In the genomic region with DNA sequence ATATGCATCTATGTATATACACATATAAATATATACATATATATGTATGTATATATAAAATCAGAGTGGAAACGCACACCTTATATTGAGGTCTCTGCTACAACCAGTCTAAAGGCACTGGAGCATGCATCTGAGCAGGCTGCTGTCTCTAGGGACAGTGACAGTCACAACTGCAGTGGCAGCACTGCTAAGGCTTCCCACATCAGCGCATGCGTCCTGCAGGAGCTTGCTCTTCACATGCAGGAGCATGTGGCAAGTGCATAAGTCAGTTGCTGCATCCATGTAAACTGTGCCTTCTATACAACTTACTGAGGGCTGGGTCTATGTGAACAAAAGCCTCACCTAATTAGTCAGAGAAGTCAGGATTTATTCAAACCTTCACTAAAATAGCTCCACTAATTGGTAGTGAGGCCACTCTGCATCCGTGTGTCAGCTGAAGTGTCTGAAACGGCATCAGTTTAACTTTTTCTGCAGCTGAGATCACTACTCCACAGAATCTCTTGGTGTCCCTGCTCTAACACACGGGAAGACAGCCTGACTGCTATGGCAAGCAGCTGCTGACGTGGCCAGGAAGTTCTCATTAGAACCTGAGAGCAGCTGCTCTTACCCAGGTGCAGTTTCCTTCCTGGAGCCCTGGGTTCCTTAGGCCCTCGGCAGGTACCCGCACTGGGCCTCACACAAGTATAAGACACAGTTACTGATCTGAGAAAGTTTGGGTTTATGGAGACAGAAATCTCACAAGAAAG, we compare ENCODE assay signal across 10 mouse cellular contexts.
A peak's percentile ranks its signal among the peaks of the same experiment; 100 is the strongest.
DNase-seq lines count a peak whose midpoint lies in the region; ATAC-seq and TF ChIP-seq lines count a peak whose summit lies in the region.
"Had no signal": no experiment of that assay in that cellular context is flagged by ENCODE, and none has a peak within 500 bp of the region (broad histone marks: within the 10 kb centered on the region; RNA-seq: fewer than 3 reads in every experiment).

No protein-coding gene starts in this region.

- H3K4me1 ChIP-seq in hindbrain, embryonic 10.5 days (replicated peaks), result peaks cover 16% of the 10 kb centered on the region
- peaks cover 11% of the 10 kb centered on the region for H3K4me1 ChIP-seq in hindbrain, embryonic 13.5 days (replicated peaks)
- H3K4me1 ChIP-seq: liver, embryonic 13.5 days had no signal

- H3K27me3 ChIP-seq in hindbrain, embryonic 10.5 days (ENCODE audit: insufficient read depth, poor library complexity, severe bottlenecking), result no peaks in the 10 kb centered on the region
- H3K27me3 ChIP-seq in hindbrain, embryonic 13.5 days, result no peaks in the 10 kb centered on the region
- H3K27me3 ChIP-seq: liver, embryonic 13.5 days had no signal

- H3K36me3 ChIP-seq in hindbrain, embryonic 10.5 days, result no peaks in the 10 kb centered on the region
- H3K36me3 ChIP-seq in hindbrain, embryonic 13.5 days, result no peaks in the 10 kb centered on the region
- H3K36me3 ChIP-seq: liver, embryonic 13.5 days had no signal

- H3K4me2 ChIP-seq in hindbrain, embryonic 13.5 days, result no peak overlapping the region
- H3K4me2 ChIP-seq: liver, embryonic 13.5 days had no signal

- 0 out of 2 replicates have a peak overlapping the region, but pooled peaks have one; percentile 29 for H3K27ac ChIP-seq in hindbrain, embryonic 10.5 days
- H3K27ac ChIP-seq in hindbrain, embryonic 13.5 days, result no peak overlapping the region
- H3K27ac ChIP-seq in gastrocnemius, adult 2 months, result no peak overlapping the region
- H3K27ac ChIP-seq: liver, embryonic 13.5 days had no signal

- H3K9me3 ChIP-seq in hindbrain, embryonic 10.5 days, result no peaks in the 10 kb centered on the region
- H3K9me3 ChIP-seq in hindbrain, embryonic 13.5 days, result no peaks in the 10 kb centered on the region
- H3K9me3 ChIP-seq: liver, embryonic 13.5 days had no signal

- TF ChIP-seq CTCF in gastrocnemius, adult 2 months (IDR thresholded peaks at IDR 0.05), result no peak

- intact Hi-C loops in gastrocnemius, adult 2 months (cut with DNase I), result no loop called here

- no peak overlapping the region for H3K9ac ChIP-seq in hindbrain, embryonic 13.5 days
- H3K9ac ChIP-seq: liver, embryonic 13.5 days had no signal

- WGBS in hindbrain, embryonic 10.5 days, result 66% methylated on average over 9 of the region's 9 CpGs
- 65% methylated on average over 9 of the region's 9 CpGs for WGBS in hindbrain, embryonic 13.5 days

- no peak overlapping the region for H3K4me3 ChIP-seq in hindbrain, embryonic 10.5 days
- H3K4me3 ChIP-seq in hindbrain, embryonic 13.5 days, result no peak overlapping the region
- H3K4me3 ChIP-seq in gastrocnemius, adult 2 months, result no peak overlapping the region
- H3K4me3 ChIP-seq: liver, embryonic 13.5 days had no signal

- no peak for ATAC-seq in hindbrain, embryonic 13.5 days (ENCODE audit: low FRiP score)

- DNase-seq in hindbrain, embryonic 10.5 days (ENCODE audit: low spot score), result no peak
- DNase-seq in testis, postnatal 10 days (ENCODE audit: low spot score), result peak; percentile 30
- no peak for DNase-seq in testis, postnatal 14 days (ENCODE audit: low spot score)
- DNase-seq in retina, embryonic 14.5 days (ENCODE audit: low spot score), result peak; percentile 62
- DNase-seq in thymus, postnatal 4 days, result peak; percentile 76
- no peak for DNase-seq in gastrocnemius, adult 2 months
- DNase-seq in cerebellum, adult 9-10 months, result no peak
- DNase-seq: cerebellum, adult 11-12 months; liver, embryonic 13.5 days had no signal

Comparison
In these comparisons a context has a peak if more than half of its experiments do, and no peak if none do; other contexts are left out.
1. DNase-seq: peak in testis, postnatal 10 days (single experiment), retina, embryonic 14.5 days (single experiment) and thymus, postnatal 4 days (single experiment); none in hindbrain, embryonic 10.5 days (single experiment), testis, postnatal 14 days (single experiment), gastrocnemius, adult 2 months (single experiment) and cerebellum, adult 9-10 months (single experiment).